Mouse (Mus musculus): ENCODE results near the gene Tead1.

- TF ChIP-seq CTCF (IDR thresholded peaks at IDR 0.05) (no peak), POLR2A (IDR thresholded peaks at IDR 0.05; ENCODE audit: insufficient read depth, low read depth, low read length) (no peak)
These were observed 9.1 kb upstream of the Tead1 start for GRCm38 (mm10) chr7:112669993-112670392.

Measured in heart, adult 2 months (tissue).